Mouse (Mus musculus): ENCODE data around the gene Trp53tg5.
A peak's percentile ranks its signal among the peaks of the same experiment; 100 is the strongest.

Trp53tg5 gene

GRCm38 (mm10) chr2:164449341-164450042 is 24.0 kb downstream of the Trp53tg5 start:
- DNase-seq (ENCODE audit: low read depth, low spot score), result no peak

GRCm38 (mm10) chr2:164448921-164449320 is 24.6 kb downstream of the Trp53tg5 start:
- DNase-seq (ENCODE audit: low read depth, low spot score), result no peak

GRCm38 (mm10) chr2:164448140-164448539 is 25.4 kb downstream of the Trp53tg5 start:
- no peak for DNase-seq (ENCODE audit: low read depth, low spot score)

GRCm38 (mm10) chr2:164446086-164446469 is 27.4 kb downstream of the Trp53tg5 start:
- no peak for DNase-seq (ENCODE audit: low read depth, low spot score)

- no peak for DNase-seq (ENCODE audit: low read depth, low spot score)
Measured at GRCm38 (mm10) chr2:164445399-164446085, 28.0 kb downstream of the Trp53tg5 start.

DNA sequence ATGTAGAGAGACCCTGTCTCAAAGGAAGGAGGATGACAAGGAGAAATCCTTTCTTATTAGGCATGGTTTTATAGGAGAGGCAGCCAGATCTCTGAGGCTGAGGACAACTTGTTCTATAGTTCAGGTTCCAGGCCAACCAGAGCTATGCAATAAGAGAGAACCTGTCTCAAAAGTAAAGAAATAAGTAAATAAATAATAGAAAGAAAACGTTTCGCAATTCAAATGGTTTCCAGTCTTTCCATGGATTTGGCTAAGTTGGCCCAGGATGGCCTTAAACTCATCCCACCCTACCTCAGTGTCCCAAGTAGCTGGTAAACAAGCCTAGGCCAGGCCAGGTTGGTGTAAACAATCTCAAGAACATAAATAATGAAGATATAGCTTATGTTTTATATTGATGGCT is 28.8 kb downstream of the Trp53tg5 start:
- no peak for DNase-seq (ENCODE audit: low read depth, low spot score)

DNA sequence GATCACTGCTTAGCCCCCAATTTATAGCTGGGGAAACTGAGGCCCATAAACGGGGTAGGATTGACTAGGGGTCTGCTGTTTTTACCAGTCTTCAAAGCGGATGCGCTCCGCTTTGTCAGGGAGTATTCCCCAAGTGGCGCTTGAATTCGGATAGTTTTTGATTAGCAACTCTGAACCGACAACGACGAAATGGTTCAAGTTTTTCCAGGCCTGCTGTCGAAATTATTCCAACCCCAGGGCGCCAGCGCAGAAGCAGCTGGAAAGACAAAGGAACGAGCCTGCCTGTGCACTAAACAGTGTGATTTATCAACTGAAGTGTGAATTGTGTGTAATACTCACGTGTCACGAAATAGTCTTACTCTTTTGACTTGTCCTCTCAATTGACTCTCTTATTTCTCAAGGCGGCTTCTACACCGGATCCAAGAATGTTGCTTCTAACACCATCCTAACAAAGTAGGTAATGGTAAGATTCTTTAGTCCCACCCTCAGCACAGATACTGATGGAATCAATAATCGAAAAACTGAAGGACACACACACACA is 30.0 kb downstream of the Trp53tg5 start, which contains the start of gene Sdc4:
Gene Sdc4 (minus strand): TSS at position 428 of the 541 bp plus-strand sequence.
- no peak for DNase-seq (ENCODE audit: low read depth, low spot score)

- DNase-seq (ENCODE audit: low read depth, low spot score), result peak; percentile 82
Measured at GRCm38 (mm10) chr2:164443051-164443437, 30.5 kb downstream of the Trp53tg5 start.

- DNase-seq (ENCODE audit: low read depth, low spot score), result no peak
Measured at GRCm38 (mm10) chr2:164442315-164443050, 31.0 kb downstream of the Trp53tg5 start.

DNA sequence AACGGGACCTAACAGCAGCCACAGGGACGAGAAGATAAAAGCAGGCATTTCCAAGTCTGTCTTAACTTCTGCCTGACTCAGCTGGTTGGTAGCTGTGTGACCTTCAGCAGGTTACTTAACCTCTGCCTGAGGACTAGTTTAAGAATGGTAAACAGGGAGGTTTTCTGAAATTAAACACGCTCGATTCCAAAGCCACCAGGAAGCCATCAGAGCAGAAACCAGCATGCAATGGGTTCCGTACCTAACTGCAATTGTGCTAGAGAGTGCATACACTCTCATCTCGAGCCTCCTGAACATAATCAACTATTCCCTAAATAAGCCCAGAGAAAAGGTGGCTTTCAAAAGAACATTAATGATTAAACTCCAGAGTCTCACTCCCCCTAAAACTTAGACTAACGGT is 31.8 kb downstream of the Trp53tg5 start:
- DNase-seq (ENCODE audit: low read depth, low spot score), result no peak

- no peak for DNase-seq (ENCODE audit: low read depth, low spot score)
Measured at GRCm38 (mm10) chr2:164441155-164441554, 32.4 kb downstream of the Trp53tg5 start.

DNA sequence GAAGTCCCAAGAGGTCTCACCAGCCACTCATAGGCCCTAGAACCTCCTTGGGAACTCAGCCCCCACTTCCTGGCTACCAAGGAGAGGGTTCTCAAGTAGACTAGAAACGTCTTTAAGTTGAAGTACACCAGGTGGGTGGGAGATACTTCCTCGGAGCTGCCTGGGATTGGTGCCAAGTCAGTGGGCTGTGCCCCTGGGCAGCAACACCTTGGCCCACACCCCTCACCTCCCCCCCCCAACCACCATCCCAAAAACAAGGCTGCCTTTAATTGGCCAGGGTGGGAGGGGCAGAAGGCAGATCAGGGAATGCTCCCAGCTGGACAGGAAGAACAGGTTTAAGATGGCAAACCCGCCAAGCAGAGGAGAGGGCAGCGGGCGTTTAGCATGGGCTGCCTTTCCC is 33.2 kb downstream of the Trp53tg5 start:
- DNase-seq (ENCODE audit: low read depth, low spot score), result no peak

- DNase-seq (ENCODE audit: low read depth, low spot score), result no peak
Measured at GRCm38 (mm10) chr2:164439001-164439421, 34.5 kb downstream of the Trp53tg5 start.

- no peak for DNase-seq (ENCODE audit: low read depth, low spot score)
Measured at GRCm38 (mm10) chr2:164438257-164438656, 35.3 kb downstream of the Trp53tg5 start.

- no peak for DNase-seq (ENCODE audit: low read depth, low spot score)
Measured at GRCm38 (mm10) chr2:164437710-164438109, 35.8 kb downstream of the Trp53tg5 start.

DNA sequence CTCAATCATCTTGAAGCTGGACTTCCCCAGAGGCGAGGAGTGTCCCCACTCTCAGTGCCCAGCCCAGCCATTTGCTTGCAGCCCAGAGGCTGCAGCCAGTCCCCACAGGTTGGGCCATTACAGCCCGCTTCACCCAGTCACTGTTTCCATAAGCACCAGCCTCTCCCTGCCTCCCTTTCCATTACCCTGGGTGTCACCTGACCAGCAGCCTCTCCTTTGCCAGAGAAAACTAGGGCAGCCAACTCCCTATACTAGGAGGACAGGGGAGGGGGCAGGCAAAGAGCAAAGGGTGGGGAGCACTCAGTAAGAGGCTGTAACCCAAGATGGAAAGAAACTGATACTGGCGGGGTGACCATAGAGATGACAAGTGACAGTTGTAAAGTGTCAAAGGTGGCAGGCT is 36.6 kb downstream of the Trp53tg5 start:
- DNase-seq (ENCODE audit: low read depth, low spot score), result no peak

DNA sequence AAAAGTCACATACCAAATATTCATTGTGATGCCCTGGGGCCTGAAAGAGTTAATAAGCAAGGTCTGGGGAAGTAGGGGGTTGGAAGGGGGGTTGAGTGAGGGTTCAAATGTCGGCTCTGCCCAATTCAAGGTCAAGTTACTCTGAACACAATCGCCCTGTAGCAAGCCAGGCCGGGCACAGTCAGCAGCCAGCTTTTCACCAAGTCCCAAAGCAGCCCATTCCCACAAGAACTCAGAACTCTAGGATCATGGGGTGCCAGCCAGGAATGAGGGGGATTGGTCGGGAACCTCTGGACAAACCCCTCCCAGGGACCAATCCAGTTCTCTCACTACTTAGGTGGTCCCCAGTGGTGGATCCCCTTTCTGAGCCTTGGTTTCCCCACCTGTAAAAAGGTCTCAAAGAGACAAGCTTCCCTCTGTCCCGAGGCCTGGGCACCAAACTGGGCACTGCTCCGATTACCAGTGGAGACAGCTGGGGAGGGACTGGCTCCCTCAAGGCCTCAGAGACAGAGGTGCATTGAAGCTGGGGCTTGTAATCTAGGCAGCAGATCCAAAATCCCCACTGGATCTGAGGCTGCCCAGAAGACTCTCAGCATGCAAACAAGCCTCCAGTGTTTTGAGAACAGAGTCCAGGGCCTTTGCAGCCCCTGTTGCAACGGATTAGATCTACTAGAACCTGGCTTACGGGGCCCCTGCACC is 37.2 kb downstream of the Trp53tg5 start:
- no peak for DNase-seq (ENCODE audit: low read depth, low spot score)

- DNase-seq (ENCODE audit: low read depth, low spot score), result no peak
Measured at GRCm38 (mm10) chr2:164435216-164436090, 38.1 kb downstream of the Trp53tg5 start.

GRCm38 (mm10) chr2:164434681-164435080 is 38.8 kb downstream of the Trp53tg5 start:
- no peak for DNase-seq (ENCODE audit: low read depth, low spot score)

GRCm38 (mm10) chr2:164433278-164433895 is 40.1 kb downstream of the Trp53tg5 start:
- no peak for DNase-seq (ENCODE audit: low read depth, low spot score)

Data from mesoderm, embryonic 11.5 days (tissue).